Mouse (Mus musculus) layer of hippocampus, adult 8-10 months (tissue): ENCODE measurements around the gene Olfr1196. TPM values are rescaled to one million over a fixed set of nuclear protein-coding genes. Genes with fewer than 3 reads are reported as not detected.
"Not testable (repeated sequence)": the region's sequence is repeated elsewhere in the genome, so short reads cannot be mapped to it uniquely, and the experiment has no call there.

Experiments used
- DNase-seq, 2 experiments: peaks; one replicate each; pipeline ENCODE4 v3.0.0; 2022; ENCODE audit warnings: low spot score in 2 of 2
- total RNA-seq, 4 experiments: library from RNA; stranded (reverse); gene quantifications; 2 replicates each; pipeline ENCODE4 v1.2.4; 2022

Gene Olfr1196
- not detected for total RNA-seq

DNA sequence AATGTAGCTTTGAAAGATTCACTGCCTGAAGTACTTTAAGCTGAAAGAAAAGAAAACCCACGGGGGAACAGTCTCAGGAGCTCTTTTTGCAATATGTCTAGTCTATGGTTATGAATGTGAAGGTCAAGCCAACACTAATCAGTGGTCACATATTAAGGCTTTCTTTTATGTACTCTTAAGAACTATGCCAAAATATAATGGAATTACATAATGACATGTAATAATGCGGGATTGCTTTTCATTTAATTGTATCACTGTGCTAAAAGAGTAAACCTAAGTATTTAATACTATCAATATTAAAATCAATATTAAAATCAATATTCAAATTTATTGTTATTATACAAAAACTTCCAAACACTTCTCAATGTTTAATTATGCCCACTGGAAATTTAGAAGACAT is at the start of gene Olfr1196:
Gene Olfr1196 (minus strand): TSS at position 101 of the 400 bp plus-strand sequence.
- no peak for DNase-seq

DNA sequence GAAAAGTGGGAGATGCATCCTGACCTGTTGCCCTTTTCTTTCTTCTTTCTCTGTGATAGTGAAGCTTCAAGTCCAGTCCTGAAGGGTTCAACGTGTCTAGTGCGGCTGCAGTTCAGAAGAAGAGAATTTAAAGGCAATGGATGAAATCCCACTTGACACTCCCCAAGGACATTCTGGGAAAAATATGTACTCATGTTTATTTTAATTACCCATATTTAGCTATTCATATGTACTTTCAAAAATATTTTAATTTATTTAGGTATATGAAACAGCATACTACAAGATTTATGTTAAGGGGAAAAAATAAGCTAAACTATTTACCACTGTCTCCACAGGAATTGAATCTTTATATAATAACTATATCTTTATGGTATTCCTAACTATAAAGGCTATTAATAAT is 46.9 kb upstream of the Olfr1196 start, which contains the start of gene Olfr1198:
Gene Olfr1198 (minus strand): TSS at position 101 of the 400 bp plus-strand sequence.
- DNase-seq = no peak

DNA sequence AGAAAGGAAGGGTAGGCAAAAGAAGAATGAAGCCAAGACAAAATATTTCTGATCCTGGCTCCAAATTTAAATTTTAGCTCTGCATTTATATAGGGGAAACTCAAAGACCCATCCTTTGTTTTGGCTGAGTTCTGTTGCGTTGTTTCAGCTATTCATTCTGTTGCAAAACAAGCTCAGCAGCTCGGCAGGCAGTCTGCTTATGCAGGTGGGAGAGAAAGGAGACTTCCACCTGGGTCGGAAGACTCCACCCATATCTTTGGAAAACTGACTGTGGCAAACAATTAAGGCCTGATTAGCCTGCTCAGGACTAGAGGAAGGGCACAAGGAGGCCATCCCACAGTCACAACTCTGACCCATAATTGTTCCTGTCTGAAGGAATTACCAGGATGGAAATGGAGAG is 39.0 kb upstream of the Olfr1196 start:
- no peak for DNase-seq

DNA sequence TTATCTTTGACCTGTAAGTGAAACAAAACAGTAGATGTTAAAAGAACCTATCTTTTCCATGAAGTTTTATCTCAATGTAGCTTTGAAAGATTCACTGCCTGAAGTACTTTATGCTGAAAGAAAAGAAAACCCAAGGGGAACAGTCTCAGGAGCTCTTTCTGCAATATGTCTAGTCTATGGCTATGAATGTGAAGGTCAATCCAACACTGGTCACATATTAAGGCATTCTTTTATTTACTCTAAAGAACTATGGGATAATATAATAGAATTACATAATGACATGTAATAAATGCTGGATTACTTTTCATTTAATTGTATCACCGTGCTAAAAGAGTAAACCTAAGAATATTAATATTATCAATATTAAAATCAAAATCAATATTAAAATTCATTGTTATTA is 27.9 kb upstream of the Olfr1196 start, which contains the start of gene Olfr1197:
Gene Olfr1197 (minus strand): TSS at position 101 of the 400 bp plus-strand sequence.
- DNase-seq = no peak

DNA sequence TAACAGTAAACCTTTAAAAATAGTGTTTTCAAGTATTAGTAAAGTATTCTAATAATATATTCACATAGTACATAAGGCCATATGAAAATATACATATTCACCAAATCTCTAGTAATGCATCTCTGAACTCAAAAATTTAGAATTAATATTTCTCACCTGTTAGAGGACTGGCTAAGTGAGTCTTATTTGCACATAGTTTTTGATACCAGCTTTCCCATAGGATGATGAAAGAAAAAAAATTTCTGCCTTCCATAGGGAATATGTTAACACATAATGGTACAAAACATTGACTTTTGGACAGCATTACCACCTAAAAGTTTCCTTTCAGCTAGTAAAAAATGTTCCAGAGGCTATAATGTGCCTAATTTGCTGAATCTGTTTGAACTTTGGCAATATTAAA is 15.3 kb downstream of the Olfr1196 start, which contains the start of gene Olfr1195:
Gene Olfr1195 (minus strand): TSS at position 101 of the 400 bp plus-strand sequence.
- no peak for DNase-seq

DNA sequence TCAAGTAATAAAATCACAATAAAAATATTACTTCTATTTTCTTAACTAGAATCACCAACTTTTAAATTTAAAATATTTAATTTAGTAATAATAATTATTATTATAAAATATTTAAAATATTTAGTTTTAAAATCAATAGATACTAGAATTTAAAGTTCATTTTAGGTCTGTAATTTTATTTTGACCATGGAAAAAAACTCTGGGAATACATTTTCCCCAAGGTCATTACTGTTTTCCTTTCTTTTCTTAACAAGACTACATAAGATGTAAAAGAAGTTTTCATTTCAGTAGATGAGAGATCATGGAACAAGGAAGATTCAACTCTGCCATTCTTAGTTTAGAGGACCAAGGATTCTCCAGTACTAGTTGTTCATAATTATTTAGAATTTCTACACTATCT is 29.1 kb downstream of the Olfr1196 start, which contains the start of gene Olfr1193:
Gene Olfr1193 (plus strand): TSS at position 301 of the 400 bp plus-strand sequence.
- not testable (repeated sequence) for DNase-seq

DNA sequence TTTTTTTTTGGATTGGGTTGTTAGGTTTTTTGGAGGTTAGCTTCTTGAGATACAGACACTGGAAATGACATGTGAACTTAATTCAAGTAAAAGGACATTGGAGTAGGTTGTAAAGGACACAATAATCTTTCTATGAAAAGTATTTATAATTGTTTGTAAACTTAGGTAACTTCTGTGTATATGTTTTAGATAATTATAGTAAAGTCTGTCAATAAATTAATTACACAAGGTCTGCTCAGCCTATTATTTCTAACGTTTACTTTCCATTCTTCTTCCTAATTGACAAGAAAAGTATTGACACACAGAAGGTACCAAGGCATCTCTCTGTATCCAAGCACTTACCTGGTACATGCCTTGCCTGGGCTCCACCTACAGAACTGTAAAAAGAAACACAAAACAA is 56.2 kb downstream of the Olfr1196 start, which contains the start of gene Olfr1192-ps1:
Gene Olfr1192-ps1 (plus strand): TSS at position 301 of the 400 bp plus-strand sequence.
- DNase-seq = no peak

Other genes with a start within 250 kb of the Olfr1196 start
- not detected for gene Olfr1183, start 249.7 kb downstream of the Olfr1196 start, total RNA-seq
- not detected for gene Olfr1184, start 221.0 kb downstream of the Olfr1196 start, total RNA-seq
- not detected for gene Olfr1185-ps1, start 211.3 kb downstream of the Olfr1196 start, total RNA-seq
- not detected for gene Olfr1186, start 186.0 kb downstream of the Olfr1196 start, total RNA-seq
- not detected for gene Olfr1188, start 147.7 kb downstream of the Olfr1196 start, total RNA-seq
- not detected for gene Olfr1189, start 118.1 kb downstream of the Olfr1196 start, total RNA-seq
- under 1 TPM in 1 of 4 experiments, not detected in 3; 0.06 TPM for gene Olfr1191-ps1, start 64.1 kb downstream of the Olfr1196 start, total RNA-seq
- gene Olfr1192-ps1, start 56.1 kb downstream of the Olfr1196 start, total RNA-seq = not detected
- gene Olfr1193, start 29.0 kb downstream of the Olfr1196 start, total RNA-seq = not detected
- gene Olfr1195, start 15.4 kb downstream of the Olfr1196 start, total RNA-seq = not detected
- gene Olfr1197, start 27.8 kb upstream of the Olfr1196 start, total RNA-seq = not detected
- not detected for gene Olfr1198, start 46.8 kb upstream of the Olfr1196 start, total RNA-seq
- gene Olfr1199, start 55.9 kb upstream of the Olfr1196 start, total RNA-seq = not detected
- not detected for gene Olfr1200, start 65.9 kb upstream of the Olfr1196 start, total RNA-seq
- gene Olfr1201, start 88.4 kb upstream of the Olfr1196 start, total RNA-seq = not detected
- not detected for gene Olfr1202, start 109.9 kb upstream of the Olfr1196 start, total RNA-seq
- not detected for gene Olfr1205, start 125.1 kb upstream of the Olfr1196 start, total RNA-seq
- gene Olfr1204, start 144.7 kb upstream of the Olfr1196 start, total RNA-seq = not detected
- gene Olfr1206, start 158.6 kb upstream of the Olfr1196 start, total RNA-seq = not detected
- gene Olfr1208, start 197.7 kb upstream of the Olfr1196 start, total RNA-seq = not detected
- gene Olfr1209, start 210.6 kb upstream of the Olfr1196 start, total RNA-seq = not detected
- not detected for gene Olfr1211, start 233.5 kb upstream of the Olfr1196 start, total RNA-seq
- not detected for gene Olfr1212, start 249.4 kb upstream of the Olfr1196 start, total RNA-seq